Mouse (Mus musculus) lung, postnatal 25 days (tissue): ENCODE data around the gene Ehbp1.

ENCODE experiments used
- DNase-seq: peaks from one replicate; pipeline ENCODE4 v3.0.0; 2022; ENCODE audit warnings: low spot score

Gene Ehbp1

DNA sequence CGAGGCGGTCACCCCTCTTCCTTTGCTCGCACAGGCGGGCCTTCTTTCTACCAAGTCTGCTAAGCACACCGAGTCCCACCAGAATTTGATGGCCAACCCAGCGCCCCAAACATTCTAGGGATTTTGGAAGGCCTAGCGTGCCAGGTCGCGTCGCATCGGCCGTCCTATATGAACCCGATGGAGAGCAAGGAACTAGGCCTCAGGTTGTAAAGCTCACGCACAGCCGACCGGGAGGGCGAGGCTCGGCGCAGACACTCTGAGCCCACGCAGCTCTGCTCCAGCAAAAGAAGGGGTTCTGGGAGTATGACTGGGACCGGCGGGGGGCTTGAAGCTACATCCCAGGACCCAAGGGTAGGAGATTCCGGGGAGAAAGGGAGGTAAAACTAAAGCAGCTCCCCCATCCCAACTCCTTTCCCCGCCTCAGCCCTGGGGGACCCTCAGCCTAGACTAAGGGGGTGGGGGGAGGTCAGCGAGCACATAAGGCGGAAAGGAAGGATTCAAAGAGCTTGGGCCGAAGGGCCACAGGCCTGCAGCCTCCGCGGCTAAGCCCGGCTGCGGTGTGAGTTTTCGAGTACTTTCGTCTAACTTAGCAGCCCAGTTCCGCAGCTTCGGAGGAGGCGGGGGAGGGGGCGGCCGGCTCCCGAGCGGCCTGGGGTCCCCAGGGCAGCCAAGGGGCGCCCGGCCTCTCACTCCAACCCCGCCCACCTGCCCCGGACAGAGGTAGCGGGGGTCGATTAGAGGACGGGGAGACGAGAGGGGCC, 341.6 kb downstream of the Ehbp1 start:
- DNase-seq: no peak

DNA sequence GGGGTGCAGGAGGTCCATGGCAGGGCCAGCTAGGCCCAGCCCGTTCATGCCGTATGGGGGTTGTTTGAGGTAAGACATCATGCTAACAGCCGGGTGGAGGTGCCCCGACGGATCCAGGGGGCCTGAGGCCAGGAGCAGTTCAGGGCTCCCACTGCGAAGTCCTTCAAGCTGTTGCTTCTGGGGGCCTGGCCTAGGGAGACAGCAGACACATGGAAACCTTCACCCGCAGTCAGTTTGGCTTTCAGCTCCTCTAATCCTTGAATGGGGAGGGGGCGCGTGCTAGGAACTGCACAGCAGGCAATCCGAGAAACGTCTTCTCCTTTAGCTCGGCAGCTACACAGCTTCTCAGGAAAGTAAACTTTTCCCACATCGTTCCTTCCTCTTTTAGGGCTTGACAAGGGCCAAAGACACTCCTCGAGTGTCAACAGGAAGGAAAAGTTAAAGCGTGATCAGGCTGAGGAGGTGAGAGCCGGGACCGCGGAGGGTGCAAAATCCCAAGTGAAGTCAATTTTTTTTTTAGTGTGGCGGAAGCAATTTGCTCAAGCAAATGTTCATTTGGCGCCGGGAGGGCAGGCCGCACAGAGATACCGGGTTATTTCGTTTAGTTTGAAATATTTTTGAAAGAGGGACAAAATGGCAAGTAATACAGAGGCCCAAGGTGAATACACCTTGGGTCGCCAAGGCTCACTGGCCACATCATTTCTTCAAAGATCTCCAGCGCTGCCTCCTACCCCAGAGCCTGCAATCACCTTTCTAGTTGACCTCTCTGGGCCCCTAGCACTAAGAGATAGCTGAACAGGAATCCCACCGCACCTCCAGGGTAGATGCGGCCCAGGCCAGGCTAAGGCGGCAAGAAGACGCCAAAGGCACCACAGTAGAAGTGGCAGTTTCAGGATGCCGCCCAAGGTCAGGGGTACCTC, 342.4 kb downstream of the Ehbp1 start:
- no peak for DNase-seq

DNA sequence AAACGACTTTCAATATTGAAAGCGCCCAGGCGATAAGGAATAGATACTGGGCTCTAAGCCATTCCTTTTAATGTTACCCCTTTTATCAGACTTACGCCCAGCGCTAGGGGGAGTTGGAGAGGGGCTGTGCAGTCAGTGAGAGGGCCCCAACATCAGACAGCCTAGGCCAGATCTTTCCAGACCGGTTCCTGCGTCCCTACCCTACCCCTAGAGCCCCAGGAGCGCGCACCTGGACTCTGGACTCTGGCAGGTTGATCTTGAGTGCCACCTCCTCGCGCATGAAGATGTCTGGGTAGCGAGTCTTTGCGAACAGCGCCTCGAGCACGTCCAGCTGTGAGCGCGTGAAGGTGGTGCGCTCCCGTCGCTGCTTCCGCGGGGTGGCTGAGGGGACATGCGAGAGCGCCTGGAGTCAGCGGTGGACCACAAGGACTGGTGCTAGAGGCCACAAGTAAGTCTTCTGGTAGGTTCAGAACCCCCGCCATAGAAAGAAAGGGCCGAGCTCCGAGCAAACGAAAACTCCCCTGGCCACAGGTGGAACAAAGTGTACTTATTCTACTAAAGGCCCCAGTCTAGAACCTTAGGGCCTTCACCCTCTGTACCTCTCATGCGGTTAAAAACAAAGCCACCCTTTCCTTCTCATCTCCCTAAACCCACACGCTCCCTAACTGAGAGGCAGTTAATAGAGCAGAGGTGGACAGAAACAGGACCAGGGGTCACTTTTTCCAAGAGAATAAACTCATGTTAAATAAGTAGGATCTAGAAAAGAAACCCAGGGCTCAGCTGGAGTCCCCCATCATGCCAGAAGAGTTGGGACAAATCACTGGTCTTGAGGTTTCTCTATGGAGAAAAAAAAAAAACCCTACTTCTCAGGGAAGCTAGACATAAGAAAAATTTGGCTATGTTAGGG, 343.7 kb downstream of the Ehbp1 start:
- no peak for DNase-seq

DNA sequence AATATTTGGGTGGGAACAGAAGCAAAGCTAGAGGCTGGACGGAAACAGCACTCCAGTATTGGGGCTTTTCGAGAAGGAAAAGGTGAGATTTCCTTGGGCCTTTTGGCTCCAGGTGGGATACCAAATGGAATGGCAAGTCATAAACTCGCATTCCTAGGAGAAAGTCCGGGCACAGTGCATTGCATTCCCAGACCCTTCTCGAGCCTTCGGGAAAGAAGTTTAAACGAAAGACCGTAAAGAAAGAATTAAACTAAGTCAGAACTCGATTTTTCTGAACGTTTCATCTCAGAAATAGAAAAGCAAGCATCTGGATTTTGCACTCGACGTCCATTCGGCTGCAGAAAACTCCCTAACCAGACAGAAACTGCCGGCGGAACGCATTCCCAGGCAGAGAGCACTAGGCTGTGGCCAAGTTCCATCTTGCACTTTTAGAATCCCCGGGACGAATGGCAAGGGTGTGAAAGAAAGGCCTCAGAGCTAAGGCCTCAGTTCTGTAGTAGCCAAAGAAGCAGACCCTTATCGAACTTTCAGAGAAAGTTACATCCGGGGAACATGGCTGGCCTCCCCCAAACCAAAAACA, 344.4 kb downstream of the Ehbp1 start:
- DNase-seq: no peak

DNA sequence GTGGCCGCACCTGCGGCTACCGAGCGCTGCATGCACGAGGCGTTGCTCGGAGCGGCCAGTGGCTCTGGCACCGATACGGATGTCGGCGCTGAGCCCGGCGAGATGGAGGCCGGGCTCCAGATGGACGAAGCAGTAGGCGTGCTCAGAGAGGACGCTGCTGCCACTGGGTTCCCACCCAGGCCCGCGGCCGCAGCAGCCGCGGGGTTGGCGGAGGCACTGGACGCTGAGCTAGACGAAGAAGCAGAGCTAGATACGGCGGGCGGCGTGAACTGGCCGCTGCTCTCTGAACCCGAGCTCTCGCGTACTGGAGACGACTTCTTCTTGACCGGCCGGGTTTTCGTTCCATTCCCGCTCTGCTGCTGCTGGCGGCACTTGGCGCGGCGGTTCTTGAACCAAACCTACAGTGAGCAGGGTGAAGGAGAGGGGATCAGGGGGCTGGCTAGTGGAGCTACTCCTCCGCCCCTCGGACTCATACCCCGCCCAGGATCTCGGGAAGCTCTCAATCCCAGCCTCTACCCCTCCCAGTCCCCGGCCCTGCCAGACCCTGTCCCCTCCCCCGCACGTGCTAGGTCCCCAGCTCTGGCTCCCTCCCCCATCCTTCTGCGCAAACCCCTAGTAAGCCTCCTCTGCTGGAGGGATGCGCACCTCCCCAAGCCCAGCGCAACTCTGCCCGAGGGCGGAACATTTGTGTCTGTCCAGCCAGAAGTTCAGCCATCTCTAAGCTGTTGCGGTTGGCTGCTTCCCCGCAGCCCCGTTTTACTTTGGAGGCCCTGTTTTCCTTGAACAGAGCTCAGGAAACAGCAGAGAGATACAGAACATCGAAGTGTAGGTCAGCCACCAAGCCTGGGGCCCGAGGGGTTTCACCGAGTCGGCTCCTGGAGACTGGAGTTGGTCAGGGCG, 345.2 kb downstream of the Ehbp1 start:
- no peak for DNase-seq

DNA sequence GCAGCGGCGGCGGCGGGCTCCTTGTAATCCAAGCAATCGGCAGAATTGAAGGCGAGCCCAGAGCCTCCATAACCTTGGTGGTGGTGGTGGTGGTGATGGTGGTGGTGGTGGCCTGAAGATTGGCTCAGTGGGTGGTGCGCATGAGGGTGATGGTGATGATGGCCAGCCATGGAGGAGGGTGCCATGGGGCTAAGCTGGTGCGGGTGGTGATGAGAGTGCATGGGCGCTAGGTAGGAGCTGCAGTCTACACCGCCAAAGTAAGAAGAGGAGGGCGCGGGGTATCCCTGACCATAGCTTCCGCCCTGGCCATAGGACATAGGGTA, 345.8 kb downstream of the Ehbp1 start:
- DNase-seq: no peak

DNA sequence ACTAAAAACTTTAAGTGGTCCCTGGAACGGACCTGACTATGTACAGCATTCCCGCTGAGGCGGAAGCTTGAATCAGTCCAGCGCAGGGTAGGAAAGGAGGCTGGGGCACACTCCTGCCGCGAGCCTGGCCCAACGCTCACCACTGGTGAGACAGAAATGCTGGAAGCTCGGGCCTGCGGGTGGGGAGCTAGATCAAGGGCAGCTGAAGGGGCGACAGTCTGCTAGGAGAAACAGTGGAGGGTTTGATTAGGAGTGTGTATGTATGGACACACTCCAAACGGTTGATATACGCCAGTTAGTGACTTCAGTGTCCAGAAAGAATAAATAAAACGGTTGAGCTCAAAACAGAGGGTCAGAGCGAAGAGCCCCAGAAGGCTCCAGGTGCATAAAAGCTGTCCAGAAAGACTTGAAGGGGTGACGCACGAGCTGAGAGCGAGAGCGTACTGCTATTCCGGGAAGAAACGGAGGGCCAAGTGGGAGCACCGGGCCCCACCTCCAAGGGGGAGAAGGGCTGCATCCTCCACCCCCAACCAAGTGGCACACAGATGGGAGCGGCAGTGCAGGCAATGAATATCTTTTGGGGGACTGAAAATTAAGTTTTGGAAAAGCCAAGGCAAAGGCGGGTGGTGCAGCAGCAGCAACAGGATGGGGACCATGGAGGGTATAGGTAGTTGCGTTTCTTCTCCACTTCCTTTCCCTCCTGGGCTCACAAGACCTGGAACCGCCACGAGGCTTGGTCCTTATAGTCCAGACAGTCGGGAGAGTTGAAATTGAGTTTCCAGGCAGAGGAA, 346.4 kb downstream of the Ehbp1 start:
- no peak for DNase-seq

DNA sequence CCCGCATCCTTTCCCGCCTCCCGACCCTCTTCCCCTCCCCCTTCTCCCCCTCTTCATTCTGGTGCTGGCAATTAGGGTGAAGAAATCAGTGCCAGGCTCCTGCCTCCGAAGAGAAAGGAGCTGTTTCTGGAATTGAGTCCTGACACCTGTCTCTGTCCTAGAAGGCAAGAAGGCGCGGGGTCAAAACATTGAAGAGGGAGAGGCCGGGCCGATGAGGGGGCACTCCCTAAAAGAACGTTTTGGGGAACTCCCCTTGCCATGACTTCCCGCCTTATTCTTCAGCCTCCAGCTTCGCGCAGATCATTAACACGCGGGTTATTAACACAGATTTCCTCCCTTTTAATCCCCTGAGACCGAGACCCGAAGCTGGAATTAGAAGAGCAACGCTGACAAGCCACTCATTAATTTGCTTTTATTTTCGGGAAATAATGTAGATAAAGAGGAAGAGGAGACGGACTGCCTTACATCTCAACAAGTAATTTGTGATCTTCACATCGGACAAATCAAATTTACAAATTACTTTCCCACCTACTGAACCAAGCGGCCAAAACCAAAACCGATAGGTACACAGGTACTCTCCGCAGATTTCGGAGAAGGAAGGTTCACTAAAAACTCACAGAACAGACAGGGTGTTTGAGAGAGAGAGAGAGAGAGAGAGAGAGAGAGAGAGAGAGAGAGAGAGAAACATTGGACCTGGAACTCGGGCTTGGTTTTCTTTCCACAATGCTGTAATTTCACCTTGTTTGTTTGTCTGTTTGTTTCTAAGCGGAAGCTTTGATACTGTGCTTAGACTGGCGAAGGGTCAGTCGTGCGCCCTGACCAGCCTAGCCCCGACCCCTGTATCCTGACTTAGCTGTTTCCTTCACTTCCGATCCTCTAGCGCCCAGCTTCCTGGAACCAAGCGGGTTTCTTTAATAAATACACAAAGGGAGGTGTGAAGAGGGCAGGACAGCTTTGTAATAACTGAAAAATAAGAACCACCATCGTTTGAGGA, 347.4 kb downstream of the Ehbp1 start:
- no peak for DNase-seq

DNA sequence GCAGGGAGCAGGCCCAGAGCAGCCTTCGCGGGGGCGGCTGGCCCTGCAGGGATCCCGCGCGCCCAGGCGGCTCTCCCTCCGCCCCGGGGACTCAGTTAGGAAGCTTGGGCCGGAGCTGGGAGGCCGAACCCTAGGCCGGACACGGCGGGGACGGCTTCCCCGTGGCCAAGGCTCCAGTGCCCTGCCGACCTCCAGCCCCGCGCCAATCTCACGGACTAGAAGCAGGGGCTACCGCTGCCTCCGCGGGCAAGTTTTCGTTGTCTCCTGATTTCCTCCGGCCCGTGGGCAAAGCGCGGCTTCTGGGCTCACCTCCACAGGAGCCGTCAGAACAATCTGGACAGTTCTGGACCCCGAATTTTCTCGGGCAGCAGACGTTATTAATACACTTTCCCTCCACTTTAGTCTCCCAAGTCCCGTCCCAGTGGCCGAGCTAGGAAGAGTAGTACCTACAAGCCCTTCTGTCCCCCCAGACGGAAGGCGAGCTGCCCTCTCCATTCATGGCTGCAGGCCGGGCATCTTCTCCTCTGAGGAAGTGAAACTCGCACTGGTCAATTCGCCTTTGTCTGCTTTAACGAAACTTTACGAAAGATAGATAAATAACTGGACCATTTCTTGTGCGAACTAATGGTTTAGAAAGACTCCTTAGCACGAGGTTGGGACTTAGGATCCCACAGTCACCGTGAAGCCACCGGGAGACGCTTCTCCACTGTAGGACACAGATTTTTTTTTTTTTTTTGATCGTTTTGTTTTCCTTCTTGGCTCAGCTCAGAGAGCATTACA, 348.3 kb downstream of the Ehbp1 start:
- no peak for DNase-seq

DNA sequence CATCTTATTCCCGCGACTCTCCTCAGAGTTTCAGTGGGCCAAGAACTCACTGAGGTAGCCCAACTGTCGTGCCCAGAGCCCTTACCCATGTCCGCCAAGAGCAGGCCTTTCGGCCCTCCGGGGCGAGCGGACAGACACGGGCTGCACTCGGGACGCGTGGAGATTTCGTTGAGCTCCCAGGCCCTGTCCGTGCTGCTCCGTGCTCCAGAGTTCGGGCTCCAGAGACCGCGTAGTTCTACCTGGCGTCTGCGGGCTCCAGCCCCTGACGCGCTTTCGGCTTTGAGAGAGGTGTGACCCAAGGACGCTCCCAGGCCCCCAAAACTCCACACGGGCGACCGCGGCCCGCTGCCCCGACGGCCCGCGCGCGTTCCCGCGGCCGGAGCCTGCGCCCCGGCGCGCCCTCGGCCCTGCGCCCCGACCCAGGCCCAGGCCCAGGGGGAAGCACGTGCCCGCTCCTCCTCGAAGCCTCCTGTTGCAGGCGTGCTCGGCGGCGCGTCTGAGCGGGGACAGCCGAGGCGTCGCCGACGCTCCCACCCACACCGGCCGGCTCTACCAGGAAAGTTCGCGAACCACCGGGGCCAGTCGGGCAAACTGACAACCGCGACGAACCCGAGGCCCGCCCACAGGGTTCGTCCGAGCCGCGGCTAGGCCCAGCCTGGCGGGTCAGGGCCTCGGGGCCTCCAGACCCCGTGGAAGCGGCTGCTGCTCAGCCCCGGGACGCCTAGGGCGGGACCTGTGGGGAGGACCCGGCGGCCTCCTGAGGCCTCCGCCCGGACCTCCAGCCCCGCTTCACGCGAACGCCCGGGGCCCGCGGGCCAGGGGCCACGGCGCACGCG, 349.1 kb downstream of the Ehbp1 start:
- no peak for DNase-seq

DNA sequence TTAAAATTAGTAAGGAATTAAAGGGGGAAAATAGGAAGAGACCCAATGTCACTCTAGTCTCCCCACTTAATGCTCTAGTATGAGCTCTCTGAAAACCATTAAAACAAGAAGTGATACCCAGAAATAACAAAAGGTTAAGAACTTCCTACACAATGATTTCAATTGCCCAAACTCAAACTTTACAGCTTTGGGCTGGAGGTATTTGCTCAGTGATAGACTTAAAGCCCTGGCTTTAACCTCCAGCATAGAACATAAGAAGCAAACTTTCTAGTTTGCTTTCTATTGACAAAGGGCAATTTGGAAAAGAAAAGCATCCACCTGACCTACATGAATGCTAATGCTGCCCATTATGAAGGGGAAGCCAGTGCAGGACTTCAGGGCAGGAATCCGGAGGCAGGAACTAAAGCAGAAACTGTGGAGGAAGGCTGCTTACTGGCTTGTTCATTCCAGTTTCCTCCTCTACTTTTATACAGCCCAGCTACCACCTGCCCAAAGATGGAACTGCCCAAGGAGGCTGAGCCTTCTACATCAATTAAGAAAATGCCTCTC, 353.6 kb downstream of the Ehbp1 start:
- DNase-seq: no peak

DNA sequence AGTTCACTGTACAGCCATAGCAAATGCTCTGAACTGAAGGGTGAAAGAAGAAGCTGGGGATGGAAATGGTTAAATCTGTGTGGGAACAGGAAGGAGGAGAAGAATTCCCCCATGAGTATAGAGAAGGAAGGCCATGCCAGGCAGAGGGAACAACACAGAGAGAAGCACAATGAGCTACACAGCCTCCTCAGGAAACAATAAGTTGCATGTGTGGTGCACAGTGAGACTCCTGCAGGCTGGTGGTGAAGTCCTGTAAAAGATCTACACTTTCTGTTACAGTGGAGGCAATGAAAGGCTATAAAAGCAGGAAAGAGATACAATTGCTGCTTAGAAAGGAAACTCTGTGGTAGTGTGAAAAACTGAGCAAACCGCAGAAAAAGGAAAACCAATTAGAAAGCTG, 357.0 kb downstream of the Ehbp1 start:
- no peak for DNase-seq

DNA sequence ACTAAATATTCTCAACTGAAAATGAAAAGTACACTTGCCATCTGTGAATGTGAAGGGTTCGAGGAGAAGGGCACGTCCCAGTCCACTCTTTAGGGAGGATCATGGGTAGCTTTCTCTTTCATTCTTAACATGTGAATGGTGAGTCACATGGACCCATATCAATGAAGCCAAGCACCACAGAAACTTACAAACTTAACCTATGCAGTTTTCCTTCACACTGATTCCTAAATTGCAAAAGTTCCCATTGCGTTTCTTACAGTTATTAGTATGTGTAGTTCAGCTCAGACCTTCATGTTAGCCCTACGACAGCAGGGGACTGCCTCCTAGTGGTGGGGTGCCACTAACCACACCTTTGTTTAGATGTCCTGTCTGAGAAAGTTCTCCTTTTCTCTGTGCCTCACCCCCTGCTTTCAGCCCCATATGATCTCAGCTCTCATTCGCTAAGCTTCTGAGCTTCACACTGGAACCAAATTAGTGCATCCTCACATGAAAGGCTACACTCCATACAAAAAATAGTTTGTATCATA, 368.0 kb downstream of the Ehbp1 start:
- no peak for DNase-seq

DNA sequence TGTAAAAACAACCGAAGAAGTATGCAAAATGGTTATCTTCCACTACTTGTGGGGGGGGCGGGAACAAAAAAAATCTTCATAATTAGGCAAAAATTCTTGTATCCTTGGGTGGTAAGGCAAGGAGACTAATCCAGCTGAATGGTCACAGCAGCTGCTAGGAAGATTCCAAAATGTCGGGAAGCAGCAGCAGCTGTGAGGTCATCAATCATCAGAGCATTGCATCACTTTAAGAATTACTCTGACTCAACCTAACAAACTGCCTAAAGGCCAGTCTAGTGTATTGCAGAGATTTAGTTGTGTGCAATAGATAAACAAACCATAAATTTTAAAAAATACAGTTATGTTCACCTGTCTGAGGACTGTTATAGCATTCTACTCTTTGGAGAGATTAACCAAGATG, 368.5 kb downstream of the Ehbp1 start:
- no peak for DNase-seq

DNA sequence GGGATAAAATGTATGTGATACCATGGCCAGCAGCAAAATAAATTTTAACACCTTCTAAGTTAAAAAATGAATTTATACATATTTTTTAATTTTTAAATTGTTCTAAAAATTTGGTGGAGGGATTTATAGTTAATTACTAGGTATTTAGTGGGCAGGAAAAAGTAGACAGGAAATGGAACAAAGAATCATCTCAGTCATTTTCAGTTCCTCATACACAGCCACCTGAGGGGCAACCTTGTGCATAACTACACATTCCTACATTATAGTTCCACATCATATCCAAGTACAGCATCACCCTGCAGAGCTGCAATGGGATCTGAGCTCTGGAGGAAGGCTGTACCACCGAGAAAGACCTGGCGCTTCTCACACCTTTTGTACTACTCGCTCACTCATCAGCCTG, 373.2 kb downstream of the Ehbp1 start:
- DNase-seq: no peak
